Mouse (Mus musculus) liver, embryonic 15.5 days (tissue): ENCODE measurements at regions not wholly inside any gene's neighbourhood (a gene's known extent, or its start where the extent isn't known, plus 50 kb on each side); places are given as distances from the start of the nearest gene placed in this dataset.

Experiments used
- ATAC-seq: fragments of 200-750 bp; cut with Nextera tagmentation; 2 replicates; pipeline ENCODE4 v1.8.0; 2017; ENCODE audit warnings: moderate number of reproducible peaks, mild to moderate bottlenecking, moderate library complexity; ENCODE audit not compliant: insufficient read depth
- H3K27ac ChIP-seq: fragments of 300-500 bp; sonication (generic); replicated peaks from 2 replicates; pipeline ENCODE4 v1.5.1; 2015; ENCODE audit warnings: mild to moderate bottlenecking, inconsistent platforms
- H3K27me3 ChIP-seq: fragments of 300-500 bp; sonication (generic); 2 replicates; pipeline ENCODE4 v1.6.1; 2015; ENCODE audit warnings: mild to moderate bottlenecking, inconsistent platforms
- H3K36me3 ChIP-seq: fragments of 300-500 bp; sonication (generic); replicated peaks from 2 replicates; pipeline ENCODE4 v1.6.1; 2015; ENCODE audit warnings: moderate library complexity, mild to moderate bottlenecking, inconsistent platforms
- H3K4me1 ChIP-seq: fragments of 300-500 bp; sonication (generic); replicated peaks from 2 replicates; pipeline ENCODE4 v1.6.1; 2015; ENCODE audit warnings: inconsistent platforms
- H3K4me2 ChIP-seq: fragments of 300-500 bp; sonication (generic); 2 replicates; pipeline ENCODE4 v1.6.1; 2015; ENCODE audit warnings: moderate library complexity, mild to moderate bottlenecking, inconsistent platforms
- H3K4me3 ChIP-seq: fragments of 300-500 bp; sonication (generic); replicated peaks from 2 replicates; pipeline ENCODE4 v1.5.1; 2015; ENCODE audit warnings: mild to moderate bottlenecking, inconsistent platforms
- H3K9ac ChIP-seq: fragments of 300-500 bp; sonication (generic); 2 replicates; pipeline ENCODE4 v1.6.1; 2015; ENCODE audit warnings: moderate library complexity, mild to moderate bottlenecking, inconsistent platforms
- H3K9me3 ChIP-seq: fragments of 300-500 bp; sonication (generic); replicated peaks from 2 replicates; pipeline ENCODE4 v1.6.1; 2016; ENCODE audit warnings: inconsistent platforms
- WGBS: fragments of 180-500 bp; shearing (Covaris S2); methylation state at CpG from one replicate; pipeline ENCODE4 v1.1.7; 2015; ENCODE audit warnings: mixed read lengths; ENCODE audit not compliant: insufficient replicate concordance; 5-methylcytosine and 5-hydroxymethylcytosine counted together

GRCm38 (mm10) chr1:76373931-76374330, 827.9 kb downstream of the Slc4a3 start:
- Histone ChIP-seq H3K27ac (no peak overlapping the region), H3K9me3 (no peaks in the 10 kb centered on the region), H3K4me2 (no peak overlapping the region), H3K4me3 (no peak overlapping the region), H3K4me1 (no peaks in the 10 kb centered on the region), H3K9ac (no peak overlapping the region), H3K36me3 (no peaks in the 10 kb centered on the region), H3K27me3 (no peaks in the 10 kb centered on the region)
- no peak for ATAC-seq
- WGBS: 36% methylated on average over 2 of the region's 2 CpGs

- Histone ChIP-seq H3K27ac (no peak overlapping the region), H3K4me1 (no peaks in the 10 kb centered on the region), H3K4me3 (no peak overlapping the region), H3K9me3 (no peaks in the 10 kb centered on the region), H3K9ac (no peak overlapping the region), H3K27me3 (no peaks in the 10 kb centered on the region), H3K36me3 (no peaks in the 10 kb centered on the region), H3K4me2 (no peak overlapping the region)
- 17% methylated on average over 3 of the region's 3 CpGs for WGBS
- no peak for ATAC-seq
These were observed 832.1 kb downstream of the Slc4a3 start for GRCm38 (mm10) chr1:76378154-76378553.

GRCm38 (mm10) chr1:76392536-76392935, 846.5 kb downstream of the Slc4a3 start:
- ATAC-seq: no peak
- no peaks in the 10 kb centered on the region for H3K4me1 ChIP-seq
- WGBS: 46% methylated on average over 6 of the region's 6 CpGs

GRCm38 (mm10) chr1:76394038-76394437, 848.0 kb downstream of the Slc4a3 start:
- Histone ChIP-seq H3K4me3 (no peak overlapping the region), H3K9me3 (no peaks in the 10 kb centered on the region), H3K27me3 (no peaks in the 10 kb centered on the region), H3K4me2 (no peak overlapping the region), H3K9ac (no peak overlapping the region), H3K27ac (no peak overlapping the region), H3K4me1 (no peaks in the 10 kb centered on the region), H3K36me3 (no peaks in the 10 kb centered on the region)
- ATAC-seq: no peak
- 73% methylated on average over 8 of the region's 8 CpGs for WGBS

More at GRCm38 (mm10) chr1:76392536-76392935, 846.5 kb downstream of the Slc4a3 start:
- H3K27ac ChIP-seq: no peak overlapping the region
- H3K36me3 ChIP-seq: no peaks in the 10 kb centered on the region
- no peak overlapping the region for H3K4me3 ChIP-seq
- H3K9ac ChIP-seq: no peak overlapping the region
- H3K4me2 ChIP-seq: no peak overlapping the region
- no peaks in the 10 kb centered on the region for H3K9me3 ChIP-seq
- no peaks in the 10 kb centered on the region for H3K27me3 ChIP-seq

GRCm38 (mm10) chr1:76402854-76403253, 856.8 kb downstream of the Slc4a3 start:
- 52% methylated on average over 2 of the region's 2 CpGs for WGBS
- no peak overlapping the region for H3K9ac ChIP-seq
- H3K9me3 ChIP-seq: no peaks in the 10 kb centered on the region
- no peak overlapping the region for H3K4me2 ChIP-seq
- H3K27ac ChIP-seq: no peak overlapping the region
- no peak overlapping the region for H3K4me3 ChIP-seq
- H3K27me3 ChIP-seq: no peaks in the 10 kb centered on the region
- H3K36me3 ChIP-seq: no peaks in the 10 kb centered on the region
- no peaks in the 10 kb centered on the region for H3K4me1 ChIP-seq
- no peak for ATAC-seq

GRCm38 (mm10) chr1:76404003-76404402, 857.9 kb downstream of the Slc4a3 start:
- Histone ChIP-seq H3K4me3 (no peak overlapping the region), H3K9me3 (no peaks in the 10 kb centered on the region), H3K4me1 (no peaks in the 10 kb centered on the region), H3K27ac (no peak overlapping the region), H3K4me2 (no peak overlapping the region), H3K27me3 (no peaks in the 10 kb centered on the region), H3K9ac (no peak overlapping the region), H3K36me3 (no peaks in the 10 kb centered on the region)
- no peak for ATAC-seq
- WGBS: 20% methylated on average over 4 of the region's 4 CpGs

- no peak overlapping the region for H3K4me2 ChIP-seq
- 67% methylated on average over 4 of the region's 4 CpGs for WGBS
- H3K27me3 ChIP-seq: no peaks in the 10 kb centered on the region
- H3K27ac ChIP-seq: no peak overlapping the region
- no peak overlapping the region for H3K4me3 ChIP-seq
- H3K36me3 ChIP-seq: no peaks in the 10 kb centered on the region
- H3K9ac ChIP-seq: no peak overlapping the region
- no peak for ATAC-seq
- no peaks in the 10 kb centered on the region for H3K9me3 ChIP-seq
- H3K4me1 ChIP-seq: no peaks in the 10 kb centered on the region
These were observed 864.7 kb downstream of the Slc4a3 start for GRCm38 (mm10) chr1:76410813-76411212.

GRCm38 (mm10) chr1:76420525-76420924, 874.5 kb downstream of the Slc4a3 start:
- no peaks in the 10 kb centered on the region for H3K36me3 ChIP-seq
- 66% methylated on average over 9 of the region's 9 CpGs for WGBS
- H3K9me3 ChIP-seq: no peaks in the 10 kb centered on the region
- H3K27me3 ChIP-seq: no peaks in the 10 kb centered on the region
- ATAC-seq: no peak
- H3K27ac ChIP-seq: no peak overlapping the region
- H3K9ac ChIP-seq: no peak overlapping the region
- no peak overlapping the region for H3K4me2 ChIP-seq
- H3K4me1 ChIP-seq: no peaks in the 10 kb centered on the region
- no peak overlapping the region for H3K4me3 ChIP-seq

GRCm38 (mm10) chr1:76427439-76427838, 881.4 kb downstream of the Slc4a3 start:
- Histone ChIP-seq H3K36me3 (no peaks in the 10 kb centered on the region), H3K4me1 (no peaks in the 10 kb centered on the region), H3K9me3 (no peaks in the 10 kb centered on the region), H3K4me3 (no peak overlapping the region), H3K27me3 (no peaks in the 10 kb centered on the region), H3K27ac (no peak overlapping the region), H3K4me2 (no peak overlapping the region), H3K9ac (no peak overlapping the region)
- 70% methylated on average over 7 of the region's 7 CpGs for WGBS
- ATAC-seq: no peak

GRCm38 (mm10) chr1:76430041-76430610, 884.1 kb downstream of the Slc4a3 start:
- ATAC-seq: no peak
- no peaks in the 10 kb centered on the region for H3K4me1 ChIP-seq
- no peak overlapping the region for H3K4me2 ChIP-seq
- no peak overlapping the region for H3K4me3 ChIP-seq
- 56% methylated on average over 6 of the region's 6 CpGs for WGBS
- no peak overlapping the region for H3K27ac ChIP-seq
- no peaks in the 10 kb centered on the region for H3K9me3 ChIP-seq
- no peak overlapping the region for H3K9ac ChIP-seq
- H3K27me3 ChIP-seq: no peaks in the 10 kb centered on the region
- H3K36me3 ChIP-seq: no peaks in the 10 kb centered on the region

- Histone ChIP-seq H3K4me3 (no peak overlapping the region), H3K27me3 (no peaks in the 10 kb centered on the region), H3K36me3 (no peaks in the 10 kb centered on the region), H3K4me2 (no peak overlapping the region), H3K27ac (no peak overlapping the region), H3K9me3 (no peaks in the 10 kb centered on the region), H3K9ac (no peak overlapping the region), H3K4me1 (no peaks in the 10 kb centered on the region)
- ATAC-seq: no peak
- 55% methylated on average over 6 of the region's 6 CpGs for WGBS
These were observed 887.4 kb downstream of the Slc4a3 start for GRCm38 (mm10) chr1:76433481-76433941.

GRCm38 (mm10) chr1:76450539-76451214, 904.6 kb downstream of the Slc4a3 start:
- Histone ChIP-seq H3K4me2 (no peak overlapping the region), H3K36me3 (no peaks in the 10 kb centered on the region), H3K27me3 (no peaks in the 10 kb centered on the region), H3K9me3 (no peaks in the 10 kb centered on the region), H3K4me1 (no peaks in the 10 kb centered on the region), H3K4me3 (no peak overlapping the region), H3K9ac (no peak overlapping the region), H3K27ac (no peak overlapping the region)
- WGBS: 43% methylated on average over 10 of the region's 10 CpGs
- no peak for ATAC-seq
